Mouse (Mus musculus): Measurements from ENCODE around the gene Map4k5.

DNA sequence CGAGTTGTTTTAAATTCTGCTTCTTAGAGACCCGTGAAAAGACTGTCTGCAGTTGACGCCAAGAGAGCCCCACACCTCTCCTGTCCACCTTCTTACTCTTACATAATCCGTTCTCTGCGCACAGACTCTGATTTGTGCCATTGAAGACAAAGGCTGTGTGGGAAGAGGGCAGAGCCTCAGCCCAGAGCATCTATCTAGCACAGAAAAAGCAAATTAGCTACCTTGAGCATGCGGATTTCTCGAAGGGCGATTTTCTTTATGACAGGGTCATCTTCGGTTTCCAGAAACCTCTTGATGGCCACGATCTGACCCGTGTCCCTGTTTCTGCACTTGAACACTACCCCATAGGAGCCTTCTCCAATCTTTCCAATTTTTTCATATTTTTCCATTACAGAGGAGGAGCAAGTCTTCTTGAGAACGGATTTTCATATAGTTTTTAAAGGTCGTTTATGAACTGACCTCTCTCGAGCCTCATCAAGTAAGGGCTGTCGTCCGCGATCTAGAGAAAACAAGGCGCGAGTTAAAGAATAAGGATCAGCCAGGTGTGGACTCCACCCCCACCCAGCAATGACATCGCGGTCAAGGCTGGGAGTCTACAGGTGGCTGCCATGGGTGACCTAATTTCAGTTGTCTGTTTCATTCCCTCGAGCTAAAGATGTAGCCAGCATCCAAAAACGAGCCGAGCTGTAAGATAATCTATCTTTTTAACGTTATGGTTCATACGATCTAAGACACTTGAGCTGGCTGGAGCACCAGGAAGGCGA lies 103.1 kb downstream of the Map4k5 start:
- no peak for TF ChIP-seq CTCF (IDR thresholded peaks at IDR 0.05; ENCODE audit: extremely low read depth, insufficient read depth, insufficient read length, insufficient replicate concordance)
- TF ChIP-seq POLR2A (IDR thresholded peaks at IDR 0.05; ENCODE audit: low read depth, low read length), result no peak

All from spleen, adult 2 months (tissue).